Mouse (Mus musculus): ENCODE data around the gene Olfr1062. TPM values are rescaled to one million over a fixed set of nuclear protein-coding genes. Genes with fewer than 3 reads are reported as not detected.
"Not testable (repeated sequence)": the region's sequence is repeated elsewhere in the genome, so short reads cannot be mapped to it uniquely, and the experiment has no call there.

Olfr1062 gene
- polyA plus RNA-seq, 1 experiment from 2014 or later: not detected

- not testable (repeated sequence) for H3K36me3 ChIP-seq (ENCODE audit: control insufficient read depth, insufficient read depth, low read length); H3K4me1 ChIP-seq (replicated peaks; ENCODE audit: control insufficient read depth, insufficient read depth, low read length); DNase-seq (ENCODE audit: low spot score); H3K9ac ChIP-seq (ENCODE audit: low read length); H3K4me2 ChIP-seq (ENCODE audit: low read length); ATAC-seq (replicated peaks; ENCODE audit: low FRiP score, low TSS enrichment, low read depth); H3K27ac ChIP-seq (ENCODE audit: low read depth); H3K9me3 ChIP-seq (ENCODE audit: control insufficient read depth, low read length); H3K27me3 ChIP-seq (replicated peaks; ENCODE audit: control insufficient read depth, insufficient read depth, low read length); H3K4me3 ChIP-seq (ENCODE audit: low read depth, low read length)
Observed at GRCm38 (mm10) chr2:86388461-86388860, 38.1 kb downstream of the Olfr1062 start, which contains the start of gene Olfr1058. TSS of gene Olfr1058 (minus strand) at chr2:86388561.

- H3K4me1 ChIP-seq (replicated peaks; ENCODE audit: control insufficient read depth, insufficient read depth, low read length): no peaks in the 10 kb centered on the region
- H3K36me3 ChIP-seq (ENCODE audit: control insufficient read depth, insufficient read depth, low read length): no peaks in the 10 kb centered on the region
- H3K4me2 ChIP-seq (ENCODE audit: low read length): no peak within 1 kb of the TSS
- H3K9ac ChIP-seq (ENCODE audit: low read length): no peak within 1 kb of the TSS
- H3K9me3 ChIP-seq (ENCODE audit: control insufficient read depth, low read length): no peaks in the 10 kb centered on the region
- DNase-seq (ENCODE audit: low spot score) (no peak), ATAC-seq (replicated peaks; ENCODE audit: low FRiP score, low TSS enrichment, low read depth) (no peak)
- no peak within 1 kb of the TSS for H3K27ac ChIP-seq (ENCODE audit: low read depth)
- H3K27me3 ChIP-seq (replicated peaks; ENCODE audit: control insufficient read depth, insufficient read depth, low read length): no peaks in the 10 kb centered on the region
- no peak within 1 kb of the TSS for H3K4me3 ChIP-seq (ENCODE audit: low read depth, low read length)
Observed at GRCm38 (mm10) chr2:86378293-86378692, 48.3 kb downstream of the Olfr1062 start, which contains the start of gene Olfr1057. TSS of gene Olfr1057 (minus strand) at chr2:86378393.

Other genes starting within 250 kb of the Olfr1062 start
- not detected in 2 replicates for gene Olfr1044, start 248.9 kb downstream of the Olfr1062 start, polyA plus RNA-seq (2014; fragmentation: Nextera tagmentation; extraction: Ambion mirVana)
- gene Olfr52, start 241.1 kb downstream of the Olfr1062 start, polyA plus RNA-seq (2014; fragmentation: Nextera tagmentation; extraction: Ambion mirVana): not detected in 2 replicates
- gene Olfr1045, start 223.7 kb downstream of the Olfr1062 start, polyA plus RNA-seq (2014; fragmentation: Nextera tagmentation; extraction: Ambion mirVana): not detected in 2 replicates
- gene Olfr1046, start 207.4 kb downstream of the Olfr1062 start, polyA plus RNA-seq (2014; fragmentation: Nextera tagmentation; extraction: Ambion mirVana): not detected in 2 replicates
- gene Olfr1047, start 195.3 kb downstream of the Olfr1062 start, polyA plus RNA-seq (2014; fragmentation: Nextera tagmentation; extraction: Ambion mirVana): not detected in 2 replicates
- gene Olfr1048, start 186.5 kb downstream of the Olfr1062 start, polyA plus RNA-seq (2014; fragmentation: Nextera tagmentation; extraction: Ambion mirVana): not detected in 2 replicates
- not detected in 2 replicates for gene Olfr1049, start 168.4 kb downstream of the Olfr1062 start, polyA plus RNA-seq (2014; fragmentation: Nextera tagmentation; extraction: Ambion mirVana)
- not detected in 2 replicates for gene Olfr1051, start 147.7 kb downstream of the Olfr1062 start, polyA plus RNA-seq (2014; fragmentation: Nextera tagmentation; extraction: Ambion mirVana)
- not detected in 2 replicates for gene Olfr1052, start 134.3 kb downstream of the Olfr1062 start, polyA plus RNA-seq (2014; fragmentation: Nextera tagmentation; extraction: Ambion mirVana)
- not detected in 2 replicates for gene Olfr1053, start 111.5 kb downstream of the Olfr1062 start, polyA plus RNA-seq (2014; fragmentation: Nextera tagmentation; extraction: Ambion mirVana)
- not detected in 2 replicates for gene Olfr1054, start 91.3 kb downstream of the Olfr1062 start, polyA plus RNA-seq (2014; fragmentation: Nextera tagmentation; extraction: Ambion mirVana)
- gene Olfr1055, start 76.5 kb downstream of the Olfr1062 start, polyA plus RNA-seq (2014; fragmentation: Nextera tagmentation; extraction: Ambion mirVana): not detected in 2 replicates
- gene Olfr1056, start 64.3 kb downstream of the Olfr1062 start, polyA plus RNA-seq (2014; fragmentation: Nextera tagmentation; extraction: Ambion mirVana): not detected in 2 replicates
- not detected in 2 replicates for gene Olfr1057, start 48.4 kb downstream of the Olfr1062 start, polyA plus RNA-seq (2014; fragmentation: Nextera tagmentation; extraction: Ambion mirVana)
- gene Olfr1058, start 38.2 kb downstream of the Olfr1062 start, polyA plus RNA-seq (2014; fragmentation: Nextera tagmentation; extraction: Ambion mirVana): not detected in 2 replicates
- not detected in 2 replicates for gene Olfr1061, start 12.7 kb downstream of the Olfr1062 start, polyA plus RNA-seq (2014; fragmentation: Nextera tagmentation; extraction: Ambion mirVana)
- gene Olfr1065, start 23.8 kb upstream of the Olfr1062 start, polyA plus RNA-seq (2014; fragmentation: Nextera tagmentation; extraction: Ambion mirVana): not detected in 2 replicates
- gene Olfr1066, start 29.5 kb upstream of the Olfr1062 start, polyA plus RNA-seq (2014; fragmentation: Nextera tagmentation; extraction: Ambion mirVana): not detected in 2 replicates
- gene Olfr228, start 60.6 kb upstream of the Olfr1062 start, polyA plus RNA-seq (2014; fragmentation: Nextera tagmentation; extraction: Ambion mirVana): not detected in 2 replicates
- not detected in 2 replicates for gene Olfr1076, start 81.7 kb upstream of the Olfr1062 start, polyA plus RNA-seq (2014; fragmentation: Nextera tagmentation; extraction: Ambion mirVana)
- gene Olfr1079, start 115.7 kb upstream of the Olfr1062 start, polyA plus RNA-seq (2014; fragmentation: Nextera tagmentation; extraction: Ambion mirVana): not detected in 2 replicates
- not detected in 2 replicates for gene Olfr1080, start 131.5 kb upstream of the Olfr1062 start, polyA plus RNA-seq (2014; fragmentation: Nextera tagmentation; extraction: Ambion mirVana)
- gene Olfr1082, start 172.2 kb upstream of the Olfr1062 start, polyA plus RNA-seq (2014; fragmentation: Nextera tagmentation; extraction: Ambion mirVana): not detected in 2 replicates
- gene Olfr1084, start 213.0 kb upstream of the Olfr1062 start, polyA plus RNA-seq (2014; fragmentation: Nextera tagmentation; extraction: Ambion mirVana): not detected in 2 replicates
- gene Olfr1085, start 235.3 kb upstream of the Olfr1062 start, polyA plus RNA-seq (2014; fragmentation: Nextera tagmentation; extraction: Ambion mirVana): not detected in 2 replicates

All from intestine, embryonic 14.5 days (tissue).